Mouse (Mus musculus) limb, embryonic 12.5 days (tissue): ENCODE measurements around the gene Tnks1bp1. TPM values are rescaled to one million over a fixed set of nuclear protein-coding genes. Genes with fewer than 3 reads are reported as not detected.

ENCODE experiments used
- ATAC-seq: fragments of 200-750 bp; cut with Nextera tagmentation; 2 replicates; pipeline ENCODE4 v1.8.0; 2017; ENCODE audit warnings: low read depth, moderate TSS enrichment; ENCODE audit not compliant: insufficient number of reproducible peaks, insufficient read depth, low FRiP score, low TSS enrichment
- H3K27ac ChIP-seq: fragments of 300-500 bp; sonication (generic); 2 replicates; pipeline ENCODE4 v1.5.1; 2016; ENCODE audit warnings: mild to moderate bottlenecking, moderate library complexity
- H3K27me3 ChIP-seq: fragments of 300-500 bp; sonication (generic); 2 replicates; pipeline ENCODE4 v1.6.1; 2016; ENCODE audit warnings: mild to moderate bottlenecking, moderate library complexity
- H3K36me3 ChIP-seq: fragments of 300-500 bp; sonication (generic); 2 replicates; pipeline ENCODE4 v1.6.1; 2016; ENCODE audit warnings: mild to moderate bottlenecking, moderate library complexity
- H3K4me1 ChIP-seq: fragments of 300-500 bp; sonication (generic); replicated peaks from 2 replicates; pipeline ENCODE4 v1.6.1; 2016
- H3K4me2 ChIP-seq: fragments of 300-500 bp; sonication (generic); 2 replicates; pipeline ENCODE4 v1.6.1; 2016; ENCODE audit warnings: mild to moderate bottlenecking, moderate library complexity
- H3K4me3 ChIP-seq: fragments of 300-500 bp; sonication (generic); replicated peaks from 2 replicates; pipeline ENCODE4 v1.5.1; 2016; ENCODE audit warnings: mild to moderate bottlenecking
- H3K9ac ChIP-seq: fragments of 300-500 bp; sonication (generic); replicated peaks from 2 replicates; pipeline ENCODE4 v1.6.1; 2016; ENCODE audit warnings: mild to moderate bottlenecking, moderate library complexity
- H3K9me3 ChIP-seq: fragments of 300-500 bp; sonication (generic); 2 replicates; pipeline ENCODE4 v1.6.1; 2016; ENCODE audit warnings: mild to moderate bottlenecking, moderate library complexity
- WGBS: fragments of 180-500 bp; shearing (Covaris S2); methylation state at CpG from one replicate; pipeline ENCODE4 v1.1.7; 2016; 5-methylcytosine and 5-hydroxymethylcytosine counted together
- polyA plus RNA-seq: library from polyadenylated mRNA; unstranded; fragments of >200 nt; fragmentation: Nextera tagmentation; extraction: Ambion mirVana; gene quantifications from 2 replicates; pipeline ENCODE4 v1.2.1, GENCODE M21; 2016

The Tnks1bp1 gene
- polyA plus RNA-seq, 1 experiment from 2014 or later = 36.2 TPM

DNA sequence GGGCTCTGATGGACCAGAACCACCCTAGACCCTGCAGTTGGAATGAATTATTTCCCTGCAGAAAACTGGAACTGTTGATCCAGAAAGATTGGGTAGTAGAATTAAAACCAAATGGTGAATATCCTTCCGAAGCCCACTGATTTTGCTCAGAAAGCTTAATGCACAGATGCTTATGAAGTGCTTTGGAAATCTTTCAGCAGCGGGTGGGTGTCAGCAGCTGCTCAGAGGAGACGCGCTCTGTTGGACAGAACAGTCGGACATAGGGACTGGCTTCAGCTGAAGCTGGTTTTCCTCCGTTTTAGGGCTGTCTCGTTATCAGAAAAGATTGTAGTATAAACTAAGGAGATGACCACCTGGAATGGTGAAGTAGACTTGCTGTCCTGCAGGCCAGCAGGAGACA, 4.2 kb upstream of the Tnks1bp1 start:
- H3K36me3 ChIP-seq = peaks cover 85% of the 10 kb centered on the region
- no peaks in the 10 kb centered on the region for H3K27me3 ChIP-seq
- H3K4me3 ChIP-seq = no peak overlapping the region
- ATAC-seq = no peak
- H3K27ac ChIP-seq = no peak overlapping the region
- no peaks in the 10 kb centered on the region for H3K9me3 ChIP-seq
- H3K9ac ChIP-seq = no peak overlapping the region
- WGBS = 92% methylated on average over 7 of the region's 7 CpGs
- peaks cover 12% of the 10 kb centered on the region for H3K4me1 ChIP-seq
- H3K4me2 ChIP-seq = no peak overlapping the region

DNA sequence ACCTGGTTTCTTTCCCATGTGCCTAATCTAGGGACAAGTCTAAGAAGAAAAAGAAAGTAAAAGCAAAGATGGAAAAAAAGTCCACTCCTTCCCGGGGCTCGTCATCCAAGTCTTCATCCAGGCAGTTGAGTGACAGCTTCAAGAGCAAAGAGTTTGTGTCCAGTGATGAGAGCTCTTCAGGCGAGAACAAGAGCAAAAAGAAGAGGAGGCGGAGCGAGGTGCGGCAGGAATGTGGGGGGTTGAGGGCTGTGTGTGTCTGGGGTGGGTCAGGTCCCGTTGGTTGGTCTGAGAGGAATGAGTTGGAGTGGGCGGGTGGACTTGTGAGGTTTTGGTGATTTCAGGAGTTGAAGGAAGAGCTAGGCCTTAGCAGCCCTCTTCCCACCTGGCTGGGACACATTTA, 1.6 kb upstream of the Tnks1bp1 start:
- no peaks in the 10 kb centered on the region for H3K27me3 ChIP-seq
- no peak overlapping the region for H3K4me3 ChIP-seq
- no peak overlapping the region for H3K4me2 ChIP-seq
- H3K27ac ChIP-seq = no peak overlapping the region
- peaks cover 60% of the 10 kb centered on the region for H3K36me3 ChIP-seq
- WGBS = 91% methylated on average over 8 of the region's 8 CpGs
- no peaks in the 10 kb centered on the region for H3K9me3 ChIP-seq
- H3K4me1 ChIP-seq = peaks cover 36% of the 10 kb centered on the region
- H3K9ac ChIP-seq = no peak overlapping the region
- ATAC-seq = no peak

DNA sequence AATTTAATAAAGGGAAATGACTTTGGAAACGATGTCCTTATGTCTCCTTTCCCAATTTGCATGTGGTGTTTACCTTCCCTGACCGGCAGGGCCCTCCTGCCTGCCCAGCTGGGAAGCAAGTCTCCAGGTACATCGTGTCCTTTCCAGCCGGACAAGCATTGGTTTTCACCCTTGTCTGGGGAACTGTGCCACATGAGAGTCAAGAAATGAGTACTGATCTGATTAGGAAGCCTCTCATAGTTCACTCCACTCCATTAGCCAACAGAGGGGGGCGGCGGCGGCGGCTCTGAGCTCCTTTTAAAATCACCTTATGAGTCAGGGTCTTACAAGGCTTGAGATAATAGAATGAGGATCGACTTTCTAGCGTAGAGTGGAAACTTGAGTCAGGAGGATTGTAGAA, 741 bp upstream of the Tnks1bp1 start:
- Histone ChIP-seq H3K27ac (peak overlapping the region; percentile 93; the same call in 1 of the 2 replicates), H3K4me2 (peak overlapping the region; percentile 59), H3K9me3 (no peaks in the 10 kb centered on the region), H3K4me3 (peak overlapping the region; percentile 64), H3K9ac (peak overlapping the region; percentile 47; the same call in 1 of the 2 replicates), H3K27me3 (no peaks in the 10 kb centered on the region), H3K4me1 (peaks cover 36% of the 10 kb centered on the region), H3K36me3 (peaks cover 59% of the 10 kb centered on the region)
- WGBS = 59% methylated on average over 10 of the region's 10 CpGs
- ATAC-seq = no peak

DNA sequence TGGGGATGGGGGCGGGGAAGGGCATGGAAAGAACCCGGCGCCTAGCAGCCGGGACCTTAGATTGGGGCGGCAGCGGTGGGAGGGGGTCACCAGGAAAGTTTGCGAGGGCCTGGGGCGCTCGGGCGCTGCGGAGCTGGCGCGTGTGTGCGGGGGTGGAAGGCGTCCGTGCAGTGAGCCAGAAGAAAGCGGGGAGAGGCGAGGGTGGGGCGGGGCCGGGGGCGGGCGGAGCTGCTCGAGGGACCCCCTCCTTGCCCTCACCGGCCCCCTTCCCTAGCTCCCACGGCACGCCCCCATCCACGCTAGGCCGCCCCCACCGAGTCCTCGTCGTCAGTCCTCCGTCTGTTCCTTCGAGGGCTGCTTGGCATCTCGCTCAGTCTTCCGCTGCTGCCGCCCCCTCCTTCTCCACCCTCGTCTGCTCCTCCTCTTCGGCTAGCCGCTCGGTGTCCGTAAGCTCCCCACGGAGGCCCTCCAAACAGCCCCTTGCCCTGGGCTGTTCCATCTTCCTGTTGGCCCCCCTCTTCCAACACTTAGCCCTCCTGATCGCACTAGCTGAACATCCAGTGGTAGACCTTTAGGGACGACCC, 438 bp downstream of the Tnks1bp1 start:
- Histone ChIP-seq H3K4me2 (peak overlapping the region; percentile 59), H3K27me3 (no peaks in the 10 kb centered on the region), H3K4me3 (peak overlapping the region; percentile 64), H3K9me3 (no peaks in the 10 kb centered on the region), H3K4me1 (peaks cover 36% of the 10 kb centered on the region), H3K27ac (peak overlapping the region; percentile 93), H3K9ac (peak overlapping the region; percentile 75), H3K36me3 (peaks cover 59% of the 10 kb centered on the region)
- WGBS = under 1% methylated on average over 35 of the region's 44 CpGs
- peak; percentile 69 for ATAC-seq

DNA sequence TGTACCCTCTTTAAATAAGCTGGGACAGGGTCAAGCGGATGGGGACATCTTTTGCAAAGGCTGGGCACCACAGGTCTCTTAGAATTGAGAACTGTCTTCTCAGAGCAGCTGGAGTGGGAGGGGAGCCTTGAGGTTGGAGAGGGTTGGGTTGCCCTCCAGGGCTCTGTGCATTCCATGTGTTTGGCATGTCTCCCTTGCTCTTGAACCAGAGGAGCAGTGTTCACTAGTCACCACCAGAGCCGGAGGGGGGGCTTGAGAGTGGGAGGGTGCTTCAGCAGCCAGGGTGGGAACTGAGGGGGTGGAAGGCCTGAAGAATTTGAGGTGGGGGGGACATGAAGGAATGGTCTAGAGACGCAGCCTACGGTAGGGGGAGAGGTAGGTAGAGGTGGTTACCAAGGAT, 1.5 kb downstream of the Tnks1bp1 start:
- Histone ChIP-seq H3K9me3 (no peaks in the 10 kb centered on the region), H3K4me2 (peak overlapping the region; percentile 59), H3K27ac (peak overlapping the region; percentile 93), H3K4me1 (peaks cover 36% of the 10 kb centered on the region), H3K9ac (0 out of 2 replicates have a peak overlapping the region, but pooled peaks have one; percentile 31), H3K27me3 (no peaks in the 10 kb centered on the region), H3K4me3 (peak overlapping the region; percentile 64), H3K36me3 (peaks cover 59% of the 10 kb centered on the region)
- no peak for ATAC-seq
- 79% methylated on average over 4 of the region's 4 CpGs for WGBS

DNA sequence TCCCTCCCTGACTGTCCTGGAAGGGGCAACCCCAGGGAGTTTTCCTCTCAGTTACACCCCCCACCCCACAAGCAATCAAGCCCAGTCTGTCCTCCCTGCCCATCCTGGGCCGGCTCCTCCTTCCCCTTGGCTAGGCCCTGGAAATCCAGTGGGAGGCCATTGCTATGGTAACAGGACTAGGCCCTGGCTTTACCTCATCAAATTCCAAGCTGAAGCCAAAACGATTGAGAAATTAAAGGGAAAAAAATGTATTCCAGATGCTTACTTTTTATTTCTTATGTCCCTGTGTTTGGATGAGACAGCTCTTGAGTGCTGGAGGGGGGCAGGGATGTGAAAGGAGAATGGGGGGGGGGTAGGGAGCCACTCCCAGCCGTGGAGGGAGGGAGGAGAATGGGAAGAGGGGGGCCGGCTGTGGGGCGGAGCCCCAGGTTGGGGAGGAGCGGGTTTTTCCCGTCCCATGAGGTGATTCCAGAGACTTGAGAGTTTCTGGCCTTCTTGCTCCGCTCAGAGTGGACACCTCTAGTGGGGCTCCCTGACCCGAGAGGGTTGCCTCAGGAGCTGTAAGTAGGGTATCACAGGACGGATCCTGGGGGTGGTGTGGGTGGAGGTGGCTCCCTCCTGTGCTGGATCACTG, 2.3 kb downstream of the Tnks1bp1 start:
- Histone ChIP-seq H3K4me1 (peaks cover 36% of the 10 kb centered on the region), H3K4me2 (peak overlapping the region; percentile 59), H3K4me3 (peak overlapping the region; percentile 64), H3K27ac (peak overlapping the region; percentile 93), H3K9me3 (no peaks in the 10 kb centered on the region), H3K9ac (peak overlapping the region; percentile 46; the same call in 1 of the 2 replicates), H3K36me3 (peaks cover 59% of the 10 kb centered on the region), H3K27me3 (no peaks in the 10 kb centered on the region)
- peak; percentile 34 for ATAC-seq
- WGBS = 9% methylated on average over 10 of the region's 10 CpGs

DNA sequence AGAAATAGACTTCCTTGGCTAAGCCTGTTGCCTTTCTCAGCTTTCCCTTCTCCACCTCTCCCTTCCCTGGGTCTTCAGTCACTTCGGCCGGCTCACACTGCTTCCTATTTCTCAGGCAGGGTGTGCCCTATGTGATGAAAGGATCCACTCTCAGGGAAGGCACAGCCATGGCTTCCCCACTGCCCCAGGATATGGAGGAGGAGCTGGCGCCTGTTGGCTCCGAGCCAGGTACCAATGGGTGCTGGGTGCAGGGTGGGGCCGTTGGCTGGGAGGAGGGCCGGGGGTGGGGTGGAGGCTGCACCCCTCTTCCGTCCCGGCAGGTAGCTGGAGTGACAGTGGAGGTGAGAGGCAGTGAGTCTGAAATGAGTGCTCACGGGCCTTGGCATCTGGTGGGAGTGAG, 2.9 kb downstream of the Tnks1bp1 start:
- no peak; the same call in 1 of the 2 replicates for ATAC-seq
- Histone ChIP-seq H3K27ac (peak overlapping the region; percentile 93), H3K4me2 (peak overlapping the region; percentile 59), H3K9ac (peak overlapping the region; percentile 46; the same call in 1 of the 2 replicates), H3K27me3 (no peaks in the 10 kb centered on the region), H3K9me3 (no peaks in the 10 kb centered on the region), H3K4me3 (peak overlapping the region; percentile 64), H3K36me3 (peaks cover 59% of the 10 kb centered on the region), H3K4me1 (peaks cover 36% of the 10 kb centered on the region)
- 43% methylated on average over 9 of the region's 9 CpGs for WGBS

DNA sequence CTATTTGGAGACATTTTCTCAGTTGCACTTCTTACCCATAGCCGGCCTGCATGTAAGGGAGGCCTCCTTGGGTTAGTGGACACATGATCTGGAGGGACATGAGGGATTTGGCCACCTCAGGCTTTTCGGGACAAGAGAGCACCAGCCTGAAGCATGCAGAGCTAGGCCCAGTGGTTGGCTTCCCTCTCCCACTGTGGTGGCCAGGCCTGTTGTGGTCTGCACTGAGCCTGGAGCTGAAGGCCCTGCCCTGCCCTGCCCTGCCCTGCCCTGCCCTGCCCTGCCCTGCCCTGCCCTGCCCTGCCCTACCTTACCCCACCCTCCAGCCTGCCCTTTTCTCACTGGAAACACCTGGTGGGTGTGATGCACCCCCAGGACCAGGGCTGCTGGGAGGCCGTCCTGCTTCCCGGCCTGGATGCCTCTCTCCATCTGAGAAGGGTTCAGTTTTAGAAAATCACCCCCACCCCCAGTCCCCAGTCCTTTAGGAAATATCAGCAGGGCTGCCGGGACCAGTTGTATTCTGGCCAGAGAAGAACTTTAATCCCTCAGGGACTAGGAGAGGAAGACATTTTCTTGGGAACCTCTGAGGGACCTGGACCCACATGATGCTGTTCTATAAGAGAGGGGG, 5.5 kb downstream of the Tnks1bp1 start:
- H3K27ac ChIP-seq = no peak overlapping the region
- no peaks in the 10 kb centered on the region for H3K27me3 ChIP-seq
- no peak overlapping the region for H3K4me3 ChIP-seq
- H3K4me1 ChIP-seq = peaks cover 27% of the 10 kb centered on the region
- H3K36me3 ChIP-seq = peaks cover 69% of the 10 kb centered on the region
- H3K9me3 ChIP-seq = no peaks in the 10 kb centered on the region
- no peak overlapping the region for H3K9ac ChIP-seq
- no peak overlapping the region for H3K4me2 ChIP-seq
- WGBS = 82% methylated on average over 5 of the region's 5 CpGs
- ATAC-seq = no peak

DNA sequence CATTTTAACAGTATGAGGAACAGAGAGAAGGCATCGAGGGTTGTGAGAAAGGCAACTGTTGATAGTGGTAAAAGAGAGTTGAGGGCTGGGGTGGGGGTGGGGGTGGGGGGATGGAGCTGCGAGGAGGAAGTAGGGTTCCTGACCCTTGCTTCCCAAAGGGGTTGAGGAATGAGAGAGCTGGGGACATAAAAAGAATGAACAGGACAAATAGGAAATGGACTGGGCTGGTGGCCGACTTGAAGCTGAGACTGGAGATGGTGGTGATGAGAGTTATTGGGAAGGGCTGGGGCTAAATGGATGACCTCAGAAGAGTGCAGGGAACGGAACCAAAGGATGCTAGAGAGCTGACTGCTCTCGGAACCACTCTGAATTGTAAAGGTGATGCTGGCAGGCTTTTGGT, 8.9 kb downstream of the Tnks1bp1 start:
- H3K36me3 ChIP-seq = peaks cover 90% of the 10 kb centered on the region
- no peak for ATAC-seq
- 69% methylated on average over 5 of the region's 5 CpGs for WGBS

DNA sequence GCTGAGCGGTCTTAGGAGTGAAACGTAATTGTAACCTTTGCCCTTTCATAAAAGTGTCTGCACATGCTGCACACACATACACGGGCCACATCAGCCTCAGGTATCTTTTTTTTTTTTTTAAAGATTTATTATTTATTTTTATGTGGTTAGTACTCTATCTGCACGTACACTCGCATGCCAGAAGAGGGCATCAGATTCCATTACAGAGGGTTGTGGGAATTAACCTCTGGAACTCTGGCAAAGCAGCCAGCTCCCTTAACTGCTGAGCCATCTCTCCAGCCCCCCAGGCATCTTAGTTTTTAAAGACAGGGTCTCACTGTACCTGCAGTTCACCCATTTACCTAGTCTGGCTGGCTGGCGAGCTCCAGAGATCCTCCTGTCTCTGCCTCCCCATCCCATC, 11.9 kb downstream of the Tnks1bp1 start:
- Histone ChIP-seq H3K4me2 (peak overlapping the region; percentile 77; the same call in 1 of the 2 replicates), H3K9ac (no peak overlapping the region)
- ATAC-seq = no peak

More for the DNA sequence above, 8.9 kb downstream of the Tnks1bp1 start:
- H3K27ac ChIP-seq = no peak overlapping the region
- H3K4me1 ChIP-seq = peaks cover 17% of the 10 kb centered on the region
- no peak overlapping the region for H3K4me2 ChIP-seq
- no peaks in the 10 kb centered on the region; the same call in 1 of the 2 replicates for H3K9me3 ChIP-seq
- no peak overlapping the region for H3K4me3 ChIP-seq
- no peaks in the 10 kb centered on the region for H3K27me3 ChIP-seq
- H3K9ac ChIP-seq = no peak overlapping the region

DNA sequence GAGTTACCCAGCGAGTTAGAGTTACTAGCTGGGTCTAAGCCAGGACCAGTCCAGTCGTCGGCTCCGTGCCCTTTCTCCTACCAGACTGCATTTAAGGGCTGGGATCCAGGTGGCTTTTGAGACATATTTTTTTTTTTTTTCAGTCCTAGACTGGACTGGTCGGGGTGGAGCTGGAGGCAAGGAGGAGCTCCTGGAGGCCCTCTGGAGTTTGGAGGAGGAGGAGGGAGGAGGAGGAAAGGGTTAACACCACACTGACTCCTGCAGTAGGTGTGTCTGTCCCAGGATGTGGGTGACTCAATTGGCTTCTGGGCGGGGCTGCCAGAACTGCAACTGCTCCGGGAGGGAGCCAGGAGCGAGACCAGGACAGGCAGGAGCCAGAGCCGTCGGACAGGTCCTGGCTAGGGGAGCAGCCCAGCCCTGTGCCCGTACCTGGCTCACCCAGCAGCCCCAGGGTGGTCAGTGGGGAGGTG, 12.8 kb downstream of the Tnks1bp1 start:
- Histone ChIP-seq H3K36me3 (peaks cover 86% of the 10 kb centered on the region), H3K4me3 (peak overlapping the region; percentile 43), H3K27ac (peak overlapping the region; percentile 87), H3K27me3 (no peaks in the 10 kb centered on the region), H3K4me1 (peaks cover 21% of the 10 kb centered on the region), H3K4me2 (peak overlapping the region; percentile 77), H3K9me3 (no peaks in the 10 kb centered on the region; the same call in 1 of the 2 replicates), H3K9ac (peak overlapping the region; percentile 65)
- WGBS = 3% methylated on average over 11 of the region's 11 CpGs
- ATAC-seq = peak; percentile 74

More for the DNA sequence above, 11.9 kb downstream of the Tnks1bp1 start:
- H3K36me3 ChIP-seq = peaks cover 90% of the 10 kb centered on the region
- peak overlapping the region; percentile 87; the same call in 1 of the 2 replicates for H3K27ac ChIP-seq
- no peaks in the 10 kb centered on the region; the same call in 1 of the 2 replicates for H3K9me3 ChIP-seq
- no peak overlapping the region for H3K4me3 ChIP-seq
- H3K4me1 ChIP-seq = peaks cover 17% of the 10 kb centered on the region
- no peaks in the 10 kb centered on the region for H3K27me3 ChIP-seq
- WGBS = 88% methylated on average over 6 of the region's 6 CpGs
